Mouse (Mus musculus) cerebellum, postnatal 36 days (tissue): ENCODE results near the gene Tlk1.

Source experiments
- DNase-seq, 2 experiments: peaks; one replicate each; pipeline ENCODE4 v3.0.0; 2021 to 2022; ENCODE audit warnings: mixed read lengths in 2 of 2

Gene Tlk1

GRCm38 (mm10) chr2:70673445-70674126, 151.9 kb downstream of the Tlk1 start:
- DNase-seq: no peak

- no peak for DNase-seq
Measured at GRCm38 (mm10) chr2:70672476-70672875, 153.1 kb downstream of the Tlk1 start.

- DNase-seq: no peak
Measured at GRCm38 (mm10) chr2:70669896-70670295, 155.6 kb downstream of the Tlk1 start.

- no peak for DNase-seq
Measured at GRCm38 (mm10) chr2:70669241-70669640, 156.3 kb downstream of the Tlk1 start.

GRCm38 (mm10) chr2:70667016-70667415, 158.5 kb downstream of the Tlk1 start:
- DNase-seq: no peak

GRCm38 (mm10) chr2:70663764-70664163, 161.8 kb downstream of the Tlk1 start:
- no peak for DNase-seq
